Mouse (Mus musculus) c-Kit-positive CD71-negative TER-119-negative erythroid progenitor cells, embryonic 14.5 days (primary cell): Measurements from ENCODE around the gene Fbxl17.

Source experiments
- DNase-seq: peaks from one replicate; pipeline ENCODE4 v3.0.0-alpha.2; 2013; ENCODE audit warnings: low read depth

The Fbxl17 gene

GRCm38 (mm10) chr17:63280990-63281389 lies 218.8 kb downstream of the Fbxl17 start:
- DNase-seq = no peak

GRCm38 (mm10) chr17:63279144-63279543 lies 220.7 kb downstream of the Fbxl17 start:
- DNase-seq = no peak

- DNase-seq = no peak
Observed at GRCm38 (mm10) chr17:63273353-63273752, 226.5 kb downstream of the Fbxl17 start.

GRCm38 (mm10) chr17:63272914-63273313 lies 226.9 kb downstream of the Fbxl17 start:
- no peak for DNase-seq

GRCm38 (mm10) chr17:63271000-63271399 lies 228.8 kb downstream of the Fbxl17 start:
- no peak for DNase-seq

- no peak for DNase-seq
Observed at GRCm38 (mm10) chr17:63270513-63270912, 229.3 kb downstream of the Fbxl17 start.

GRCm38 (mm10) chr17:63262674-63263073 lies 237.1 kb downstream of the Fbxl17 start:
- no peak for DNase-seq

GRCm38 (mm10) chr17:63261508-63262141 lies 238.2 kb downstream of the Fbxl17 start:
- DNase-seq = no peak

- DNase-seq = no peak
Observed at GRCm38 (mm10) chr17:63259091-63259490, 240.7 kb downstream of the Fbxl17 start.

GRCm38 (mm10) chr17:63246144-63246619 lies 253.6 kb downstream of the Fbxl17 start:
- no peak for DNase-seq

- no peak for DNase-seq
Observed at GRCm38 (mm10) chr17:63245472-63245871, 254.3 kb downstream of the Fbxl17 start.

GRCm38 (mm10) chr17:63242761-63243160 lies 257.1 kb downstream of the Fbxl17 start:
- DNase-seq = no peak

GRCm38 (mm10) chr17:63240731-63241106 lies 259.1 kb downstream of the Fbxl17 start:
- no peak for DNase-seq

- no peak for DNase-seq
Observed at GRCm38 (mm10) chr17:63240021-63240730, 259.6 kb downstream of the Fbxl17 start.

- no peak for DNase-seq
Observed at GRCm38 (mm10) chr17:63236846-63237245, 263.0 kb downstream of the Fbxl17 start.

- DNase-seq = no peak
Observed at GRCm38 (mm10) chr17:63236221-63236620, 263.6 kb downstream of the Fbxl17 start.

- DNase-seq = no peak
Observed at GRCm38 (mm10) chr17:63235821-63236220, 264.0 kb downstream of the Fbxl17 start.

- no peak for DNase-seq
Observed at GRCm38 (mm10) chr17:63229111-63229510, 270.7 kb downstream of the Fbxl17 start.

GRCm38 (mm10) chr17:63226380-63226779 lies 273.4 kb downstream of the Fbxl17 start:
- DNase-seq = no peak

- no peak for DNase-seq
Observed at GRCm38 (mm10) chr17:63225959-63226358, 273.9 kb downstream of the Fbxl17 start.

GRCm38 (mm10) chr17:63223675-63224074 lies 276.1 kb downstream of the Fbxl17 start:
- DNase-seq = no peak

GRCm38 (mm10) chr17:63221632-63222031 lies 278.2 kb downstream of the Fbxl17 start:
- DNase-seq = no peak

GRCm38 (mm10) chr17:63220821-63221220 lies 279.0 kb downstream of the Fbxl17 start:
- no peak for DNase-seq

GRCm38 (mm10) chr17:63217016-63217415 lies 282.8 kb downstream of the Fbxl17 start:
- DNase-seq = no peak
